Mouse (Mus musculus): ENCODE results near the gene Foxn1. TPM values are rescaled to one million over a fixed set of nuclear protein-coding genes. Genes with fewer than 3 reads are reported as not detected.
A peak's percentile ranks its signal among the peaks of the same experiment; 100 is the strongest.

Foxn1 gene
- total and polyA plus RNA-seq, 2 experiments from 2014 or later, result not detected

GRCm38 (mm10) chr11:78355471-78356238, 30.7 kb downstream of the Foxn1 start:
- WGBS, result 33% methylated on average over 4 of the region's 4 CpGs
- Histone ChIP-seq H3K4me3 (ENCODE audit: low read depth, low read length) (no peak overlapping the region), H3K27me3 (ENCODE audit: control insufficient read depth, insufficient read depth, low read length) (no peaks in the 10 kb centered on the region), H3K4me1 (ENCODE audit: control insufficient read depth, insufficient read depth) (no peaks in the 10 kb centered on the region), H3K27ac (ENCODE audit: low read depth) (no peak overlapping the region), H3K9me3 (replicated peaks; ENCODE audit: control insufficient read depth, low read length) (no peaks in the 10 kb centered on the region), H3K4me2 (ENCODE audit: low read depth, low read length) (no peak overlapping the region), H3K36me3 (replicated peaks; ENCODE audit: control insufficient read depth, insufficient read depth, low read length) (no peaks in the 10 kb centered on the region), H3K9ac (replicated peaks; ENCODE audit: low read depth, low read length) (no peak overlapping the region)
- DNase-seq (ENCODE audit: low spot score), result no peak
- no peak for TF ChIP-seq EP300 (IDR thresholded peaks at IDR 0.05; ENCODE audit: low read depth)
- peak; percentile 70 for TF ChIP-seq CTCF (IDR thresholded peaks at IDR 0.05; ENCODE audit: low read depth)
- no peak for ATAC-seq (ENCODE audit: insufficient read depth, low read depth)

DNA sequence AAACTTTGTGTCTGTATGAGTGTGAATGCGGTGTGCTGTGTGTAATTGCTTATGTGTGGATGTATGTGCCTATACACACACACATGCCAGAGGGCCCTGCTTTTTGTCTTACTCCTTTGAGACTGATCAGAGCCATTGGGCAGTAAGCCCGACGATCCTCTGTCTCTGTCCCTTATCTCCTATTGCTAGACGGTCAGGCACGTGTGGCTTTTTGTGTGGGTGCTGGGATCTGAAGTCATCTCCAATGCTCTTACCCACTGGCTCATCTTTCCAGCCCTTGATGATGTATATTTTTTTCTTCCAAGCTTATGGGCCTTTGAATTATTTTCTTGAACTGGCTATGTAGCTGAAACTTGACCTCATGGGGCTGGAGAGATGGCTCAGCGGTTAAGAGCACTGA, 31.5 kb downstream of the Foxn1 start:
- WGBS, result 50% methylated on average over 6 of the region's 6 CpGs
- no peak for ATAC-seq (ENCODE audit: insufficient read depth, low read depth)
- H3K9ac ChIP-seq (replicated peaks; ENCODE audit: low read depth, low read length), result no peak overlapping the region
- H3K4me1 ChIP-seq (ENCODE audit: control insufficient read depth, insufficient read depth), result peaks cover 2% of the 10 kb centered on the region; the same call in 1 of the 2 replicates
- DNase-seq (ENCODE audit: low spot score), result no peak
- H3K4me2 ChIP-seq (ENCODE audit: low read depth, low read length), result no peak overlapping the region
- H3K27ac ChIP-seq (ENCODE audit: low read depth), result no peak overlapping the region
- no peaks in the 10 kb centered on the region for H3K36me3 ChIP-seq (replicated peaks; ENCODE audit: control insufficient read depth, insufficient read depth, low read length)
- no peak overlapping the region for H3K4me3 ChIP-seq (ENCODE audit: low read depth, low read length)
- no peaks in the 10 kb centered on the region for H3K27me3 ChIP-seq (ENCODE audit: control insufficient read depth, insufficient read depth, low read length)
- no peaks in the 10 kb centered on the region for H3K9me3 ChIP-seq (replicated peaks; ENCODE audit: control insufficient read depth, low read length)
- TF ChIP-seq CTCF (IDR thresholded peaks at IDR 0.05; ENCODE audit: low read depth), result no peak
- no peak for TF ChIP-seq EP300 (IDR thresholded peaks at IDR 0.05; ENCODE audit: low read depth)

- Histone ChIP-seq H3K4me2 (ENCODE audit: low read depth, low read length) (no peak overlapping the region), H3K4me3 (ENCODE audit: low read depth, low read length) (no peak overlapping the region), H3K36me3 (replicated peaks; ENCODE audit: control insufficient read depth, insufficient read depth, low read length) (peaks cover 5% of the 10 kb centered on the region; the same call in 1 of the 2 replicates), H3K9ac (replicated peaks; ENCODE audit: low read depth, low read length) (no peak overlapping the region), H3K27me3 (ENCODE audit: control insufficient read depth, insufficient read depth, low read length) (no peaks in the 10 kb centered on the region), H3K27ac (ENCODE audit: low read depth) (no peak overlapping the region), H3K9me3 (replicated peaks; ENCODE audit: control insufficient read depth, low read length) (no peaks in the 10 kb centered on the region), H3K4me1 (ENCODE audit: control insufficient read depth, insufficient read depth) (peaks cover 5% of the 10 kb centered on the region; the same call in 1 of the 2 replicates)
- ATAC-seq (ENCODE audit: insufficient read depth, low read depth), result no peak
- TF ChIP-seq EP300 (IDR thresholded peaks at IDR 0.05; ENCODE audit: low read depth), result no peak
- DNase-seq (ENCODE audit: low spot score), result no peak
- WGBS, result 58% methylated on average over 1 of the region's 1 CpGs
Measured at GRCm38 (mm10) chr11:78353081-78353480, 33.3 kb downstream of the Foxn1 start.

GRCm38 (mm10) chr11:78349441-78350358, 36.7 kb downstream of the Foxn1 start:
- 53% methylated on average over 4 of the region's 4 CpGs for WGBS
- no peak for DNase-seq (ENCODE audit: low spot score)
- no peak for ATAC-seq (ENCODE audit: insufficient read depth, low read depth)
- Histone ChIP-seq H3K4me1 (ENCODE audit: control insufficient read depth, insufficient read depth) (peaks cover 20% of the 10 kb centered on the region), H3K9me3 (replicated peaks; ENCODE audit: control insufficient read depth, low read length) (no peaks in the 10 kb centered on the region), H3K27me3 (ENCODE audit: control insufficient read depth, insufficient read depth, low read length) (no peaks in the 10 kb centered on the region), H3K4me2 (ENCODE audit: low read depth, low read length) (no peak overlapping the region), H3K36me3 (replicated peaks; ENCODE audit: control insufficient read depth, insufficient read depth, low read length) (peaks cover 6% of the 10 kb centered on the region; the same call in 1 of the 2 replicates), H3K9ac (replicated peaks; ENCODE audit: low read depth, low read length) (no peak overlapping the region), H3K4me3 (ENCODE audit: low read depth, low read length) (no peak overlapping the region), H3K27ac (ENCODE audit: low read depth) (no peak overlapping the region)
- TF ChIP-seq CTCF (IDR thresholded peaks at IDR 0.05; ENCODE audit: low read depth), result no peak
- TF ChIP-seq EP300 (IDR thresholded peaks at IDR 0.05; ENCODE audit: low read depth), result no peak

DNA sequence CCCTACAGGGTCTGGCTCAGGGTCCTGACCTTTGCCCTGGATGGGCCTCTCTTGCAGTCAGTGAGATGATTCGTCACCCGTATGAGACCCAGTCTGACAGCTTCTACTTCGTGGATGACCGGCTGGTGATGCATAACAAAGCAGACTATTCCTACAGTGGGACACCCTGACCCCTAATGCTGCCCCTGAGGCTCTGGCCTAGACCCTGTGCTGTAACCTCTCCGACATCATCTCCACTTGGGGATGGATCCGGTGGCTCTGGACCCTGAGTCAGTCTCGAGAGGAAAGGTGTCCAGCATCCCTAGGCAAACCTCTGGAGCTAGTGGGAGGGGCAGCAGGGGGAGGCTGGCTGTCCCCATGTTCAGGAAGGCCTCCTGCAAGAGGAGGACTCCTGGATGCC, 37.9 kb downstream of the Foxn1 start:
- no peaks in the 10 kb centered on the region for H3K9me3 ChIP-seq (replicated peaks; ENCODE audit: control insufficient read depth, low read length)
- H3K4me3 ChIP-seq (ENCODE audit: low read depth, low read length), result no peak overlapping the region
- no peak overlapping the region for H3K9ac ChIP-seq (replicated peaks; ENCODE audit: low read depth, low read length)

More for the DNA sequence above, 37.9 kb downstream of the Foxn1 start:
- Histone ChIP-seq H3K4me1 (ENCODE audit: control insufficient read depth, insufficient read depth) (peaks cover 31% of the 10 kb centered on the region), H3K27ac (ENCODE audit: low read depth) (no peak overlapping the region), H3K4me2 (ENCODE audit: low read depth, low read length) (no peak overlapping the region), H3K36me3 (replicated peaks; ENCODE audit: control insufficient read depth, insufficient read depth, low read length) (peaks cover 6% of the 10 kb centered on the region; the same call in 1 of the 2 replicates), H3K27me3 (ENCODE audit: control insufficient read depth, insufficient read depth, low read length) (no peaks in the 10 kb centered on the region)
- ATAC-seq (ENCODE audit: insufficient read depth, low read depth), result no peak
- TF ChIP-seq CTCF (IDR thresholded peaks at IDR 0.05; ENCODE audit: low read depth) (no peak), EP300 (IDR thresholded peaks at IDR 0.05; ENCODE audit: low read depth) (no peak)
- no peak for DNase-seq (ENCODE audit: low spot score)
- 76% methylated on average over 7 of the region's 7 CpGs for WGBS
